27 mouse cellular contexts compared by ENCODE assay signal in genomic region chr6:143349000-143349399, GRCm38 (mm10).
A peak's percentile ranks its signal among the peaks of the same experiment; 100 is the strongest.
DNase-seq lines count a peak whose midpoint lies in the region; ATAC-seq and TF ChIP-seq lines count a peak whose summit lies in the region.
"Had no signal": no experiment of that assay in that cellular context is flagged by ENCODE, and none has a peak within 500 bp of the region (broad histone marks: within the 10 kb centered on the region; RNA-seq: fewer than 3 reads in every experiment).

No protein-coding gene starts in this region.

- H3K4me2 ChIP-seq in kidney, embryonic 16.5 days (replicated peaks; ENCODE audit: low read depth, low read length): no peak overlapping the region
- no peak overlapping the region for H3K4me2 ChIP-seq in intestine, embryonic 15.5 days (replicated peaks)
- no peak overlapping the region for H3K4me2 ChIP-seq in forebrain, embryonic 16.5 days (ENCODE audit: low read length)
- H3K4me2 ChIP-seq: embryonic facial prominence, embryonic 13.5 days; forebrain, embryonic 12.5 days; heart, embryonic 12.5 days; limb, embryonic 12.5 days; liver, embryonic 13.5 days had no signal

- H3K27me3 ChIP-seq in MEL (ENCODE audit: control insufficient read depth in 1 of 2, insufficient read depth in 2 of 2, low read length in 2 of 2): no peaks in the 10 kb centered on the region
- H3K27me3 ChIP-seq in kidney, embryonic 16.5 days (ENCODE audit: insufficient read depth, low read length): no peaks in the 10 kb centered on the region
- no peaks in the 10 kb centered on the region for H3K27me3 ChIP-seq in intestine, embryonic 15.5 days (replicated peaks)
- no peaks in the 10 kb centered on the region for H3K27me3 ChIP-seq in forebrain, embryonic 16.5 days (replicated peaks; ENCODE audit: control insufficient read depth, insufficient read depth, low read length)
- H3K27me3 ChIP-seq: forebrain, embryonic 12.5 days; heart, embryonic 12.5 days; limb, embryonic 12.5 days; liver, embryonic 13.5 days had no signal

- no peak for TF ChIP-seq RAD21 in MEL (IDR thresholded peaks at IDR 0.05; ENCODE audit: low read depth, low read length)

- no peaks in the 10 kb centered on the region for H3K79me2 ChIP-seq in MEL (ENCODE audit: control insufficient read depth, insufficient read depth, low read length, poor library complexity)

- peak; percentile 100 for DNase-seq in 416B (ENCODE audit: low read depth)
- peak; percentile 44 for DNase-seq in MEL (ENCODE audit: low read depth, low spot score)
- peak; percentile 18 for DNase-seq in adrenal gland, adult 8-10 months
- DNase-seq in cerebellum, postnatal 25 days: no peak
- DNase-seq: cerebellum, adult 18-20 months; cerebellum, postnatal 36 days; embryo, embryonic 11 days; gastrocnemius, adult 2 months; heart, postnatal 10 days; kidney, adult 18-20 months; kidney, postnatal 10 days; liver, embryonic 13.5 days; lung, adult 2 months; lung, postnatal 14 days; thymus, postnatal 25 days had no signal

- no peak overlapping the region; the same call in 1 of the 2 replicates for H3K27ac ChIP-seq in MEL (ENCODE audit: control insufficient read depth, low read depth, low read length)
- H3K27ac ChIP-seq in kidney, embryonic 16.5 days (ENCODE audit: low read length): no peak overlapping the region
- H3K27ac ChIP-seq in intestine, embryonic 15.5 days: no peak overlapping the region
- no peak overlapping the region for H3K27ac ChIP-seq in forebrain, embryonic 16.5 days (ENCODE audit: low read length)
- H3K27ac ChIP-seq: embryonic facial prominence, embryonic 13.5 days; forebrain, embryonic 12.5 days; gastrocnemius, adult 2 months; hindbrain, postnatal 0 days; limb, embryonic 12.5 days; liver, embryonic 13.5 days had no signal

- H3K4me3 ChIP-seq in MEL (ENCODE audit: control insufficient read depth in 1 of 2, insufficient read depth in 1 of 2, low read depth in 2 of 2, low read length in 2 of 2): no peak overlapping the region
- no peak overlapping the region for H3K4me3 ChIP-seq in kidney, embryonic 16.5 days (ENCODE audit: low read length)
- no peak overlapping the region for H3K4me3 ChIP-seq in intestine, embryonic 15.5 days (replicated peaks)
- H3K4me3 ChIP-seq in forebrain, embryonic 16.5 days (replicated peaks; ENCODE audit: low read length): no peak overlapping the region
- H3K4me3 ChIP-seq: embryonic facial prominence, embryonic 13.5 days; erythroblast, embryonic 14.5 days; forebrain, embryonic 12.5 days; gastrocnemius, adult 2 months; heart, embryonic 12.5 days; limb, embryonic 12.5 days; liver, embryonic 13.5 days had no signal

- no peaks in the 10 kb centered on the region for H3K36me3 ChIP-seq in MEL (ENCODE audit: control insufficient read depth in 1 of 2, insufficient read depth in 2 of 2, low read length in 2 of 2)
- no peaks in the 10 kb centered on the region for H3K36me3 ChIP-seq in kidney, embryonic 16.5 days (ENCODE audit: insufficient read depth, low read length)
- no peaks in the 10 kb centered on the region for H3K36me3 ChIP-seq in intestine, embryonic 15.5 days
- no peaks in the 10 kb centered on the region for H3K36me3 ChIP-seq in forebrain, embryonic 16.5 days (ENCODE audit: control insufficient read depth, insufficient read depth)
- H3K36me3 ChIP-seq: embryonic facial prominence, embryonic 13.5 days; forebrain, embryonic 12.5 days; G1E; heart, embryonic 12.5 days; limb, embryonic 12.5 days; liver, embryonic 13.5 days had no signal

- TF ChIP-seq CTCF in MEL (IDR thresholded peaks at IDR 0.05 in 2 of 3, conservative IDR thresholded peaks at IDR 0.05 in 1 of 3; ENCODE audit: control insufficient read depth in 1 of 3, insufficient read depth in 1 of 3, low read depth in 2 of 3, low read length in 3 of 3, poor library complexity in 1 of 3, severe bottlenecking in 1 of 3): no peak

- H3K4me1 ChIP-seq in MEL (ENCODE audit: control insufficient read depth in 1 of 2, insufficient read depth in 2 of 2, low read length in 2 of 2): no peaks in the 10 kb centered on the region
- no peaks in the 10 kb centered on the region for H3K4me1 ChIP-seq in kidney, embryonic 16.5 days (ENCODE audit: insufficient read depth, low read length)
- H3K4me1 ChIP-seq in intestine, embryonic 15.5 days (replicated peaks): no peaks in the 10 kb centered on the region
- no peaks in the 10 kb centered on the region for H3K4me1 ChIP-seq in forebrain, embryonic 16.5 days (replicated peaks; ENCODE audit: control insufficient read depth, insufficient read depth, low read length)
- H3K4me1 ChIP-seq: embryonic facial prominence, embryonic 13.5 days; forebrain, embryonic 12.5 days; heart, embryonic 12.5 days; limb, embryonic 12.5 days; liver, embryonic 13.5 days had no signal

- no peak for TF ChIP-seq POLR2A in MEL (IDR thresholded peaks at IDR 0.05; ENCODE audit: control insufficient read depth in 1 of 2, insufficient read depth in 1 of 2, low read depth in 1 of 2, low read length in 2 of 2, poor library complexity in 1 of 2)

- no peak overlapping the region for H3K9ac ChIP-seq in MEL (ENCODE audit: control insufficient read depth, low read depth, low read length, poor library complexity, severe bottlenecking)
- no peak overlapping the region for H3K9ac ChIP-seq in kidney, embryonic 16.5 days (replicated peaks; ENCODE audit: low read length)
- H3K9ac ChIP-seq in intestine, embryonic 15.5 days: no peak overlapping the region
- H3K9ac ChIP-seq in forebrain, embryonic 16.5 days (replicated peaks; ENCODE audit: low read depth, low read length): no peak overlapping the region
- H3K9ac ChIP-seq: embryonic facial prominence, embryonic 13.5 days; forebrain, embryonic 12.5 days; heart, embryonic 12.5 days; limb, embryonic 12.5 days; liver, embryonic 13.5 days had no signal

- no peak for TF ChIP-seq EP300 in MEL (IDR thresholded peaks at IDR 0.05; ENCODE audit: low read depth in 1 of 2, low read length in 2 of 2)

- no peaks in the 10 kb centered on the region for H3K9me3 ChIP-seq in MEL (replicated peaks; ENCODE audit: insufficient read depth, low read length)
- no peaks in the 10 kb centered on the region for H3K9me3 ChIP-seq in kidney, embryonic 16.5 days (ENCODE audit: low read length)
- no peaks in the 10 kb centered on the region for H3K9me3 ChIP-seq in intestine, embryonic 15.5 days
- H3K9me3 ChIP-seq in forebrain, embryonic 16.5 days (ENCODE audit: control insufficient read depth, low read length): no peaks in the 10 kb centered on the region
- H3K9me3 ChIP-seq: forebrain, embryonic 12.5 days; heart, embryonic 12.5 days; limb, embryonic 12.5 days; liver, embryonic 13.5 days had no signal

- WGBS in kidney, embryonic 16.5 days: 88% methylated on average over 2 of the region's 2 CpGs
- 86% methylated on average over 2 of the region's 2 CpGs for WGBS in intestine, embryonic 15.5 days
- WGBS in forebrain, embryonic 16.5 days: 90% methylated on average over 2 of the region's 2 CpGs

- peak; percentile 30; the same call in 1 of the 2 replicates for ATAC-seq in granulocyte monocyte progenitor cell, adult 5-6 weeks (replicated peaks; ENCODE audit: poor library complexity, severe bottlenecking)
- no peak for ATAC-seq in kidney, embryonic 16.5 days (ENCODE audit: low FRiP score, low TSS enrichment)
- ATAC-seq in intestine, embryonic 15.5 days: no peak
- no peak for ATAC-seq in forebrain, embryonic 16.5 days
- ATAC-seq: hindbrain, postnatal 0 days; midbrain, embryonic 16.5 days had no signal

TF ChIP-seq in MEL, 35 proteins besides CTCF, POLR2A, EP300 and RAD21:
- TF ChIP-seq GATA1 (IDR thresholded peaks at IDR 0.05; ENCODE audit: low read depth, low read length) (no peak), MYB (IDR thresholded peaks at IDR 0.05; ENCODE audit: low read depth, low read length) (no peak), ZMIZ1 (IDR thresholded peaks at IDR 0.05; ENCODE audit: low read depth, low read length) (no peak), CHD1 (IDR thresholded peaks at IDR 0.05; ENCODE audit: low read depth, low read length) (no peak), POLR2AphosphoS2 (IDR thresholded peaks at IDR 0.05; ENCODE audit: low read length) (no peak), KAT2A (conservative IDR thresholded peaks at IDR 0.05; ENCODE audit: low read depth, low read length) (no peak), ZC3H11A (IDR thresholded peaks at IDR 0.05; ENCODE audit: low read depth, low read length) (no peak), MAZ (IDR thresholded peaks at IDR 0.05; ENCODE audit: low read depth, low read length) (no peak), SMC3 (IDR thresholded peaks at IDR 0.05; ENCODE audit: low read depth, low read length) (no peak), NELFE (IDR thresholded peaks at IDR 0.05; ENCODE audit: low read depth, low read length) (no peak), GABPA (IDR thresholded peaks at IDR 0.05; ENCODE audit: low read depth, low read length) (no peak), HCFC1 (IDR thresholded peaks at IDR 0.05; ENCODE audit: low read depth, low read length) (no peak), USF1 (IDR thresholded peaks at IDR 0.05; ENCODE audit: low read depth, low read length) (no peak), ELF1 (IDR thresholded peaks at IDR 0.05; ENCODE audit: low read depth, low read length) (no peak), ETS1 (IDR thresholded peaks at IDR 0.05; ENCODE audit: low read depth, low read length) (no peak), MXI1 (IDR thresholded peaks at IDR 0.05; ENCODE audit: low read depth, low read length) (no peak)
TF ChIP-seq in MEL: peak in this region for 0.

Comparison
In these comparisons a context has a peak if more than half of its experiments do, and no peak if none do; other contexts are left out.
1. DNase-seq: peak in 416B (single experiment), MEL (single experiment) and adrenal gland, adult 8-10 months (single experiment); none in cerebellum, postnatal 25 days (0 of 2).